Mouse (Mus musculus): Measurements from ENCODE around the gene Sapcd1. TPM values are rescaled to one million over a fixed set of nuclear protein-coding genes. Genes with fewer than 3 reads are reported as not detected.

Gene Sapcd1
- polyA plus RNA-seq, 1 experiment from 2014 or later = 3.2 TPM

GRCm38 (mm10) chr17:35048932-35049440 is 21.2 kb upstream of the Sapcd1 start:
- H3K4me1 ChIP-seq (replicated peaks; ENCODE audit: control insufficient read depth, insufficient read depth, low read length) = peaks cover 17% of the 10 kb centered on the region
- H3K27me3 ChIP-seq (replicated peaks; ENCODE audit: control insufficient read depth, insufficient read depth, low read length) = no peaks in the 10 kb centered on the region
- ATAC-seq = no peak
- WGBS = 56% methylated on average over 5 of the region's 5 CpGs
- H3K4me3 ChIP-seq (ENCODE audit: low read depth, low read length) = 0 out of 2 replicates have a peak overlapping the region, but pooled peaks have one; percentile 3
- H3K36me3 ChIP-seq (ENCODE audit: control insufficient read depth, insufficient read depth) = peaks cover 17% of the 10 kb centered on the region
- H3K4me2 ChIP-seq (replicated peaks; ENCODE audit: low read depth) = peak overlapping the region; percentile 94
- H3K9me3 ChIP-seq (ENCODE audit: control insufficient read depth) = no peaks in the 10 kb centered on the region
- H3K27ac ChIP-seq (ENCODE audit: low read depth, low read length) = peak overlapping the region; percentile 97
- H3K9ac ChIP-seq (ENCODE audit: low read depth, low read length) = no peak overlapping the region
- no peak for TF ChIP-seq CTCF (IDR thresholded peaks at IDR 0.05; ENCODE audit: low read depth)

- H3K27ac ChIP-seq (ENCODE audit: low read depth, low read length) = peak overlapping the region; percentile 97
- 17% methylated on average over 11 of the region's 11 CpGs for WGBS
- H3K4me2 ChIP-seq (replicated peaks; ENCODE audit: low read depth) = peak overlapping the region; percentile 94
- H3K4me1 ChIP-seq (replicated peaks; ENCODE audit: control insufficient read depth, insufficient read depth, low read length) = peaks cover 17% of the 10 kb centered on the region
- no peaks in the 10 kb centered on the region for H3K27me3 ChIP-seq (replicated peaks; ENCODE audit: control insufficient read depth, insufficient read depth, low read length)
- H3K36me3 ChIP-seq (ENCODE audit: control insufficient read depth, insufficient read depth) = peaks cover 11% of the 10 kb centered on the region; the same call in 1 of the 2 replicates
- no peaks in the 10 kb centered on the region for H3K9me3 ChIP-seq (ENCODE audit: control insufficient read depth)
- ATAC-seq = peak; percentile 12
- no peak for TF ChIP-seq CTCF (IDR thresholded peaks at IDR 0.05; ENCODE audit: low read depth)
- H3K9ac ChIP-seq (ENCODE audit: low read depth, low read length) = peak overlapping the region; percentile 7; the same call in 1 of the 2 replicates
- H3K4me3 ChIP-seq (ENCODE audit: low read depth, low read length) = peak overlapping the region; percentile 12; the same call in 1 of the 2 replicates
Measured at GRCm38 (mm10) chr17:35048149-35048931, 20.5 kb upstream of the Sapcd1 start.

- Histone ChIP-seq H3K9me3 (ENCODE audit: control insufficient read depth) (no peaks in the 10 kb centered on the region), H3K27ac (ENCODE audit: low read depth, low read length) (peak overlapping the region; percentile 97), H3K4me1 (replicated peaks; ENCODE audit: control insufficient read depth, insufficient read depth, low read length) (peaks cover 17% of the 10 kb centered on the region), H3K4me2 (replicated peaks; ENCODE audit: low read depth) (peak overlapping the region; percentile 94), H3K9ac (ENCODE audit: low read depth, low read length) (0 out of 2 replicates have a peak overlapping the region, but pooled peaks have one; percentile 12), H3K4me3 (ENCODE audit: low read depth, low read length) (peak overlapping the region; percentile 12; the same call in 1 of the 2 replicates), H3K36me3 (ENCODE audit: control insufficient read depth, insufficient read depth) (peaks cover 5% of the 10 kb centered on the region; the same call in 1 of the 2 replicates), H3K27me3 (replicated peaks; ENCODE audit: control insufficient read depth, insufficient read depth, low read length) (no peaks in the 10 kb centered on the region)
- WGBS = 25% methylated on average over 1 of the region's 1 CpGs
- no peak for TF ChIP-seq CTCF (IDR thresholded peaks at IDR 0.05; ENCODE audit: low read depth)
- ATAC-seq = peak; percentile 55
Measured at GRCm38 (mm10) chr17:35047688-35048087, 19.9 kb upstream of the Sapcd1 start.

- peak within 1 kb of the TSS; percentile 97 for H3K27ac ChIP-seq (ENCODE audit: low read depth, low read length)
- no peak for TF ChIP-seq CTCF (IDR thresholded peaks at IDR 0.05; ENCODE audit: low read depth)
Measured at GRCm38 (mm10) chr17:35046681-35047455, 19.1 kb upstream of the Sapcd1 start, which contains the start of gene Msh5. TSS of gene Msh5 (minus strand) at chr17:35046745.

GRCm38 (mm10) chr17:35045807-35046680 is 18.2 kb upstream of the Sapcd1 start:
- Histone ChIP-seq H3K27me3 (replicated peaks; ENCODE audit: control insufficient read depth, insufficient read depth, low read length) (no peaks in the 10 kb centered on the region), H3K36me3 (ENCODE audit: control insufficient read depth, insufficient read depth) (no peaks in the 10 kb centered on the region), H3K4me3 (ENCODE audit: low read depth, low read length) (peak overlapping the region; percentile 51), H3K9me3 (ENCODE audit: control insufficient read depth) (no peaks in the 10 kb centered on the region), H3K9ac (ENCODE audit: low read depth, low read length) (peak overlapping the region; percentile 79), H3K27ac (ENCODE audit: low read depth, low read length) (peak overlapping the region; percentile 76), H3K4me2 (replicated peaks; ENCODE audit: low read depth) (peak overlapping the region; percentile 94), H3K4me1 (replicated peaks; ENCODE audit: control insufficient read depth, insufficient read depth, low read length) (peaks cover 11% of the 10 kb centered on the region)
- WGBS = 4% methylated on average over 46 of the region's 48 CpGs
- no peak for ATAC-seq
- no peak for TF ChIP-seq CTCF (IDR thresholded peaks at IDR 0.05; ENCODE audit: low read depth)

More at GRCm38 (mm10) chr17:35046681-35047455, 19.1 kb upstream of the Sapcd1 start, which contains the start of gene Msh5:
- peak within 1 kb of the TSS; percentile 94 for H3K4me2 ChIP-seq (replicated peaks; ENCODE audit: low read depth)
- no peaks in the 10 kb centered on the region for H3K36me3 ChIP-seq (ENCODE audit: control insufficient read depth, insufficient read depth)
- H3K27me3 ChIP-seq (replicated peaks; ENCODE audit: control insufficient read depth, insufficient read depth, low read length) = no peaks in the 10 kb centered on the region
- under 1% methylated on average over 33 of the region's 33 CpGs for WGBS
- no peaks in the 10 kb centered on the region for H3K9me3 ChIP-seq (ENCODE audit: control insufficient read depth)
- peaks cover 12% of the 10 kb centered on the region for H3K4me1 ChIP-seq (replicated peaks; ENCODE audit: control insufficient read depth, insufficient read depth, low read length)
- H3K4me3 ChIP-seq (ENCODE audit: low read depth, low read length) = peak within 1 kb of the TSS; percentile 51
- peak within 1 kb of the TSS; percentile 79 for H3K9ac ChIP-seq (ENCODE audit: low read depth, low read length)
- ATAC-seq = peak; percentile 91
